Mouse (Mus musculus): ENCODE data around the gene Cd72.

DNA sequence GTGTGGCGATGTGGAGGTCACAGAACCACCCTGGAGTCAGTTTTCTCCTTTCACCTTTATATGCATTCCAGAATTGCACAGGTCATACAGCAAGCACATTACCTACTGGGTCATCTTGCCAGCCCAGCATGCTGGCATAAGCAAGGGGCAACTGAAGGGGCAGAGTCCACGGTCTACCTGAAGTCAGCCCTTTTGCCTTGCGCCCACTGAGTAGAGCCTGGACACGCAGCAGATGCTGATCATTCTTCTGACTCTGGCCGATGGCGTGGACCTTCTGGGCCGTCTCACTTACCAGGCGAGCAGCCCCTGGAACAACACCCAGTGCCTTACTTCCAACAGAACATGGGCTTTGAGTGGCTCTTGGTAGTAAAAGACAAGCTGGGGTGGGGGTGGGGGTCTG, 43.0 kb upstream of the Cd72 start:
- TF ChIP-seq GATA1 (IDR thresholded peaks at IDR 0.05; ENCODE audit: borderline replicate concordance, low read length) (no peak), FLI1 (IDR thresholded peaks at IDR 0.05; ENCODE audit: low read length) (no peak)
